Mouse (Mus musculus): Measurements from ENCODE around the gene Ralgds. TPM values are rescaled to one million over a fixed set of nuclear protein-coding genes. Genes with fewer than 3 reads are reported as not detected.

The Ralgds gene
- polyA plus RNA-seq (2021; fragmentation: Nextera tagmentation) = 41.8 and 50.6 TPM in 2 replicates
- long read RNA-seq, experiment 1, transcript Ralgds-202 (18 exons, 3,102 nt) = minor isoform, 7 of 40 reads
- long read RNA-seq, experiment 1, transcript Ralgds-203 (18 exons, 3,683 nt) = major isoform, 9 of 40 reads
- long read RNA-seq, experiment 1, partial matches to known transcripts = 11 of 40 reads
- long read RNA-seq, experiment 1, other reads (novel, unspliced or antisense) = 13 of 40 reads
- long read RNA-seq, experiment 2, transcript Ralgds-202 (18 exons, 3,102 nt) = minor isoform, 85 of 260 reads
- long read RNA-seq, experiment 2, transcript Ralgds-203 (18 exons, 3,683 nt) = major isoform, 101 of 260 reads
- long read RNA-seq, experiment 2, partial matches to known transcripts = 38 of 260 reads
- long read RNA-seq, experiment 2, other reads (novel, unspliced or antisense) = 36 of 260 reads

GRCm38 (mm10) chr2:28512798-28513401, at the start of gene Ralgds:
Gene Ralgds, plus strand, starts transcription at chr2:28513125.

GRCm38 (mm10) chr2:28465836-28466518, 46.9 kb upstream of the Ralgds start, which contains the start of gene 1700007K13Rik:
Gene 1700007K13Rik, minus strand, starts transcription at chr2:28466332.

GRCm38 (mm10) chr2:28467860-28468485, 45.0 kb upstream of the Ralgds start, which contains the start of gene Mrps2:
Gene Mrps2, plus strand, starts transcription at chr2:28468066.

GRCm38 (mm10) chr2:28496671-28497070, 16.3 kb upstream of the Ralgds start, which contains the start of gene Gbgt1:
Gene Gbgt1, plus strand, starts transcription at chr2:28496891.

GRCm38 (mm10) chr2:28505795-28506194, 7.1 kb upstream of the Ralgds start, which contains the start of gene Gm10134:
Gene Gm10134, plus strand, starts transcription at chr2:28506095.

GRCm38 (mm10) chr2:28563303-28563702, 50.4 kb downstream of the Ralgds start, which contains the start of gene Cel:
Gene Cel, minus strand, starts transcription at chr2:28563403.

GRCm38 (mm10) chr2:28583651-28584050, 70.7 kb downstream of the Ralgds start, which contains the start of gene Gtf3c5:
Gene Gtf3c5, minus strand, starts transcription at chr2:28583751.

Other genes with a start within 250 kb of the Ralgds start
- 3.3 and 4.8 TPM in 2 replicates for gene Ppp1r26, start 66.3 kb upstream of the Ralgds start, polyA plus RNA-seq (2021; fragmentation: Nextera tagmentation)
- 5.1 and 9.4 TPM in 2 replicates for gene 1700007K13Rik, start 46.8 kb upstream of the Ralgds start, polyA plus RNA-seq (2021; fragmentation: Nextera tagmentation)
- 18.2 and 20.5 TPM in 2 replicates for gene Mrps2, start 45.1 kb upstream of the Ralgds start, polyA plus RNA-seq (2021; fragmentation: Nextera tagmentation)
- gene Gbgt1, start 16.2 kb upstream of the Ralgds start, polyA plus RNA-seq (2021; fragmentation: Nextera tagmentation) = 0.78 and 1.2 TPM in 2 replicates
- not detected in 2 replicates for gene Gm10134, start 7.0 kb upstream of the Ralgds start, polyA plus RNA-seq (2021; fragmentation: Nextera tagmentation)
- not detected in 2 replicates for gene Cel, start 50.3 kb downstream of the Ralgds start, polyA plus RNA-seq (2021; fragmentation: Nextera tagmentation)
- gene Gtf3c5, start 70.6 kb downstream of the Ralgds start, polyA plus RNA-seq (2021; fragmentation: Nextera tagmentation) = 8.0 and 9.3 TPM in 2 replicates
- not detected in 2 replicates for gene Gfi1b, start 108.9 kb downstream of the Ralgds start, polyA plus RNA-seq (2021; fragmentation: Nextera tagmentation)
- gene Tsc1, start 128.1 kb downstream of the Ralgds start, polyA plus RNA-seq (2021; fragmentation: Nextera tagmentation) = 16.5 and 21.8 TPM in 2 replicates
- gene Spaca9, start 186.6 kb downstream of the Ralgds start, polyA plus RNA-seq (2021; fragmentation: Nextera tagmentation) = 3.0 and 6.2 TPM in 2 replicates
- gene Ak8, start 187.0 kb downstream of the Ralgds start, polyA plus RNA-seq (2021; fragmentation: Nextera tagmentation) = 2.6 and 5.0 TPM in 2 replicates